Comparison of ENCODE assay signal across 8 mouse cellular contexts in genomic region chr1:155212493-155212892, GRCm38 (mm10). TPM values are rescaled to one million over a fixed set of nuclear protein-coding genes. Genes with fewer than 3 reads are reported as not detected.
DNase-seq lines count a peak whose midpoint lies in the region; ATAC-seq lines count a peak whose summit lies in the region.

No protein-coding gene starts in this region.

- peak overlapping the region; percentile 53 for H3K9ac ChIP-seq in heart, embryonic 13.5 days
- 0 out of 2 replicates have a peak overlapping the region, but pooled peaks have one; percentile 23 for H3K9ac ChIP-seq in neural tube, embryonic 15.5 days (replicated peaks)

- H3K4me1 ChIP-seq in heart, embryonic 13.5 days, result peaks cover 62% of the 10 kb centered on the region
- H3K4me1 ChIP-seq in limb, embryonic 10.5 days, result peaks cover 78% of the 10 kb centered on the region
- H3K4me1 ChIP-seq in neural tube, embryonic 15.5 days, result peaks cover 63% of the 10 kb centered on the region

- H3K9me3 ChIP-seq in heart, embryonic 13.5 days, result no peaks in the 10 kb centered on the region
- no peaks in the 10 kb centered on the region for H3K9me3 ChIP-seq in limb, embryonic 10.5 days (replicated peaks)
- H3K9me3 ChIP-seq in neural tube, embryonic 15.5 days (replicated peaks), result no peaks in the 10 kb centered on the region

- H3K36me3 ChIP-seq in heart, embryonic 13.5 days, result peaks cover 36% of the 10 kb centered on the region
- H3K36me3 ChIP-seq in limb, embryonic 10.5 days, result peaks cover 18% of the 10 kb centered on the region
- H3K36me3 ChIP-seq in neural tube, embryonic 15.5 days, result peaks cover 3% of the 10 kb centered on the region; the same call in 1 of the 2 replicates

- no peak overlapping the region for H3K4me2 ChIP-seq in heart, embryonic 13.5 days
- H3K4me2 ChIP-seq in neural tube, embryonic 15.5 days, result no peak overlapping the region

- H3K4me3 ChIP-seq in heart, embryonic 13.5 days, result no peak overlapping the region
- 0 out of 2 replicates have a peak overlapping the region, but pooled peaks have one; percentile 7 for H3K4me3 ChIP-seq in limb, embryonic 10.5 days
- H3K4me3 ChIP-seq in neural tube, embryonic 15.5 days (replicated peaks), result no peak overlapping the region

- peak overlapping the region; percentile 61 for H3K27ac ChIP-seq in heart, embryonic 13.5 days (replicated peaks)
- H3K27ac ChIP-seq in limb, embryonic 10.5 days, result peak overlapping the region; percentile 94
- H3K27ac ChIP-seq in neural tube, embryonic 15.5 days (replicated peaks), result peak overlapping the region; percentile 68

- H3K27me3 ChIP-seq in heart, embryonic 13.5 days (replicated peaks), result no peaks in the 10 kb centered on the region
- no peaks in the 10 kb centered on the region for H3K27me3 ChIP-seq in limb, embryonic 10.5 days (ENCODE audit: low read depth, poor library complexity, severe bottlenecking)
- no peaks in the 10 kb centered on the region for H3K27me3 ChIP-seq in neural tube, embryonic 15.5 days (replicated peaks)

- DNase-seq in kidney, adult 18-20 months, result peak; percentile 3
- DNase-seq in kidney, adult 11 months, result no peak
- peak; percentile 83 for DNase-seq in embryo, embryonic 10 days (ENCODE audit: low spot score)
- peak; percentile 88 for DNase-seq in limb, embryonic 10.5 days (ENCODE audit: low spot score)
- no peak for DNase-seq in thymus, postnatal 36 days
- DNase-seq in left cerebral cortex, adult 8-10 months (ENCODE audit: low spot score in 2 of 2), result no peak

- peak; percentile 41; the same call in 1 of the 2 replicates for ATAC-seq in heart, embryonic 13.5 days (ENCODE audit: extremely low read depth, insufficient number of reproducible peaks, low FRiP score, low TSS enrichment)
- peak; percentile 48 for ATAC-seq in neural tube, embryonic 15.5 days (ENCODE audit: low FRiP score)

- WGBS in heart, embryonic 13.5 days, result 41% methylated on average over 6 of the region's 6 CpGs
- 15% methylated on average over 6 of the region's 6 CpGs for WGBS in limb, embryonic 10.5 days
- 5% methylated on average over 6 of the region's 6 CpGs for WGBS in neural tube, embryonic 15.5 days

RNA-seq across cellular contexts. Expression of gene BC034090, which starts 31.8 kb away (rescaled TPM):
- polyA plus RNA-seq in heart, embryonic 13.5 days (2015; fragmentation: Nextera tagmentation; extraction: Ambion mirVana), result 7.0 and 7.6 TPM in 2 replicates
- polyA plus RNA-seq in limb, embryonic 10.5 days (2016; fragmentation: Nextera tagmentation; extraction: Ambion mirVana), result 5.2 and 6.8 TPM in 2 replicates
- polyA plus RNA-seq in neural tube, embryonic 15.5 days (2015; fragmentation: Nextera tagmentation; extraction: Ambion mirVana), result 3.0 and 4.1 TPM in 2 replicates
- total RNA-seq in left cerebral cortex, adult 8-10 months (2022), result 10 to 100 TPM in 3 of 4 experiments, 1 to 10 TPM in 1; 8.7 to 18.3 (median 14.4) TPM

RNA-seq across cellular contexts. Expression of gene Stx6, which starts 54.0 kb away (rescaled TPM):
- 48.7 and 49.9 TPM in 2 replicates for polyA plus RNA-seq in heart, embryonic 13.5 days (2015; fragmentation: Nextera tagmentation; extraction: Ambion mirVana)
- 83.1 and 95.4 TPM in 2 replicates for polyA plus RNA-seq in limb, embryonic 10.5 days (2016; fragmentation: Nextera tagmentation; extraction: Ambion mirVana)
- 92.6 and 102 TPM in 2 replicates for polyA plus RNA-seq in neural tube, embryonic 15.5 days (2015; fragmentation: Nextera tagmentation; extraction: Ambion mirVana)
- 100 to 1,000 TPM; 117 to 129 (median 119) TPM for total RNA-seq in left cerebral cortex, adult 8-10 months (2022)

Comparison
In these comparisons a context has a peak if more than half of its experiments do, and no peak if none do; other contexts are left out.
1. DNase-seq: peak in kidney, adult 18-20 months (single experiment), embryo, embryonic 10 days (single experiment) and limb, embryonic 10.5 days (single experiment); none in kidney, adult 11 months (single experiment), thymus, postnatal 36 days (0 of 2) and left cerebral cortex, adult 8-10 months (0 of 2).
2. Peak in every context shown above with its lines, with median percentiles within 50 percentile points of each other: H3K27ac ChIP-seq.